Mouse (Mus musculus) bone marrow macrophage, adult 2 months (primary cell): ENCODE measurements at regions not wholly inside any gene's neighbourhood (a gene's known extent, or its start where the extent isn't known, plus 50 kb on each side); places are given as distances from the start of the nearest gene placed in this dataset.

Experiments
- H3K27ac ChIP-seq: 2 replicates; pipeline ENCODE4 v1.5.1; 2012; ENCODE audit warnings: low read depth, low read length; ENCODE audit not compliant: insufficient read depth
- H3K4me1 ChIP-seq: 2 replicates; pipeline ENCODE4 v1.6.1; 2012; ENCODE audit warnings: low read length; ENCODE audit not compliant: control insufficient read depth, insufficient read depth
- H3K4me3 ChIP-seq: 2 replicates; pipeline ENCODE4 v1.5.1; 2012; ENCODE audit warnings: mild to moderate bottlenecking, low read length, moderate library complexity; ENCODE audit not compliant: insufficient read depth
- CTCF ChIP-seq: IDR thresholded peaks from 2 replicates; pipeline ENCODE4 v1.5.1; 2012; ENCODE audit warnings: low read depth, mild to moderate bottlenecking, low read length, moderate library complexity
- POLR2A ChIP-seq: IDR thresholded peaks from 2 replicates; pipeline ENCODE4 v1.6.1; 2012; ENCODE audit warnings: mild to moderate bottlenecking, low read depth, low read length, borderline replicate concordance

DNA sequence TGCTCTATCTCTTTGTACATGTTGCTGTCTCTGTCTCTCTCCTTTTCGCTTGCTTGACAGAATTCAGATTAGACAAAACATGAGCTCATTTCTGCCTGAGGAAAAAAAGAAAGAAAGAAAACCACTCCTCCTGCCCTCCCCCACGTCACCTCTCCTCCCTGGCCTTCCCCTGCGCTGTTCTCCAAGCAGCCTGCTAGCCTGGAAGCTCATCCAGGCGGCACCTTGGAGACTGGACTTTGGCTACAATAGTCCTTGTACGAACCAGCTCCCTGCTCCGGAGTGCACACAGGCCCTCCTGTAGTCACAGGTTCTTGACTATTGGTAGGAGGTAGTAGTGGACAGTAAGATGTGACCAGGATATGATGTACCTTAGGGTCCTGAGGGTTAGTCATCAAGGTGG is 79.4 kb downstream of the Pja1 start:
- H3K4me3 ChIP-seq, result no peak overlapping the region
- H3K4me1 ChIP-seq, result no peaks in the 10 kb centered on the region
- TF ChIP-seq POLR2A (no peak), CTCF (no peak)
- no peak overlapping the region for H3K27ac ChIP-seq

DNA sequence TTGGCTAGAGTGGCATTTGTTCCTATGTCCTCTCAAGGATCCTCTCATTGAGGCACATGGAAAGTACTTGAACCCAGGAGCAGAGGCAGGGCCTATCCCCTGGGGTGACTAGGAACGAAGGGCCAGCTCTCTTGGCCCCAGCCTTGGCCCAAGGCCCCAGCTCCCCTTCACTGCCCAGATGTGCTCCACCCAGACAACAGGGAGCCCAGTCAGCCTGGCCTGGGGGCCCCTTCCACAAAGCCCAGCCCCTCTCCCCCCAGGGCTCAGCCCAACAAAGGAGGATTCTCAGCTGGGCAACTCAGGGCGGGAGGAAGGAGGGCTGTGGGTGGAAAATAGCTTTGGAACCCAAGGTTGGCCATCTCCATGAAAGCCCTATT is 80.6 kb downstream of the Pja1 start:
- no peak overlapping the region for H3K27ac ChIP-seq
- H3K4me1 ChIP-seq, result no peaks in the 10 kb centered on the region
- no peak for TF ChIP-seq CTCF
- TF ChIP-seq POLR2A, result no peak
- H3K4me3 ChIP-seq, result no peak overlapping the region

DNA sequence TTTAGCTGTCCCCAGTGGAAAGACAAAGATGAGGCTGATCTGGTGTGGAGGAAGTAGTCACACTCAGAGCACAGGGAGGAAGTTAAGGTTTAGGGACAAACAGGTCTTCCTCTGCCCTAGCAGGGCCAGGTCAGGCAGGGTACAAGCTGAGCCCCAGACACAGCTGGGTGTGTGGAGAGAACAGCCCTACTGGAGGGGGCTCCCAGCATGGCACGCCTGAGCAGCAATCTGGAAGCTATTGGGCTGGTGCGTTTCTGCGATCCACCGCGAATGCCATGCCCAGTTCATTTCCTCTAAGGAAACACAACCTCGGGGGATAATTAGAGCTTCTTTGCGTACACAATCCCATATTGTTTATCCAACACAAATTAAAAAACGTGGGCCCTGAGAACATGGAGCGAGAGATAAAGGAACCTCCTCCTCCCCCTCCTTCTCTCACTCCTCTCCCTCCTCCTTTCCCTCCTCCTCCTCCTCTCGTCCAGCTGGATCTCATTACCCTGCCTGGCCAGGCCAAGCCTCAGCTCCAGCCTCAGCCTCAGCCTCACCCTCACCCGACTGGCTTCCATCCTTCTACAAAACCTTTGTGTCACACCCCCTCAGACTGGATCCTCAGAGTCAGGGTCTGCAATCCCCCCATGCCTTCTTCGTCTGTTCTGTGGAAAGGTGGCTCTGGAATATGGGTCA is 81.2 kb downstream of the Pja1 start:
- Histone ChIP-seq H3K4me3 (no peak overlapping the region), H3K4me1 (no peaks in the 10 kb centered on the region), H3K27ac (no peak overlapping the region)
- TF ChIP-seq POLR2A, result no peak
- no peak for TF ChIP-seq CTCF

DNA sequence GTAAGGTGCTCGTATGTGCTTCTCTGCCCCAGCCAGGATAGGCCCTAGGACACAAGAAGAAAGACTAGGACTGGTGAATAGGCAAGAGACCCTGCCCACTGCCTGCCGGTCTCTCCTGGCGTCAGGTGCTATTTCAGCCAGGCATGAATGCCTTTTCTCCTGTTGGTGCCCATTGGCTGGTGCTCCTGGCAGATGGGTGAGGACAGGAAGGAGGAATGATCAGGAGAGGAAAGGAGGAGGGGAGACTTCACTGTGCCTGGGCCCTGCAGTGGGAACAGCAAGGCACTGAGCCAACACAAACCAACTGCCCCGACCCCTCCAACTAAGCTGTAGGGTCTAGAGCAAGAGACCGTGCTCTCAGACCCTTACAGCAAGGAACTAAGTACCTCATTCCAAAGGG is 100.4 kb downstream of the Pja1 start:
- TF ChIP-seq POLR2A (no peak), CTCF (no peak)
- Histone ChIP-seq H3K4me3 (no peak overlapping the region), H3K4me1 (no peaks in the 10 kb centered on the region), H3K27ac (no peak overlapping the region)

DNA sequence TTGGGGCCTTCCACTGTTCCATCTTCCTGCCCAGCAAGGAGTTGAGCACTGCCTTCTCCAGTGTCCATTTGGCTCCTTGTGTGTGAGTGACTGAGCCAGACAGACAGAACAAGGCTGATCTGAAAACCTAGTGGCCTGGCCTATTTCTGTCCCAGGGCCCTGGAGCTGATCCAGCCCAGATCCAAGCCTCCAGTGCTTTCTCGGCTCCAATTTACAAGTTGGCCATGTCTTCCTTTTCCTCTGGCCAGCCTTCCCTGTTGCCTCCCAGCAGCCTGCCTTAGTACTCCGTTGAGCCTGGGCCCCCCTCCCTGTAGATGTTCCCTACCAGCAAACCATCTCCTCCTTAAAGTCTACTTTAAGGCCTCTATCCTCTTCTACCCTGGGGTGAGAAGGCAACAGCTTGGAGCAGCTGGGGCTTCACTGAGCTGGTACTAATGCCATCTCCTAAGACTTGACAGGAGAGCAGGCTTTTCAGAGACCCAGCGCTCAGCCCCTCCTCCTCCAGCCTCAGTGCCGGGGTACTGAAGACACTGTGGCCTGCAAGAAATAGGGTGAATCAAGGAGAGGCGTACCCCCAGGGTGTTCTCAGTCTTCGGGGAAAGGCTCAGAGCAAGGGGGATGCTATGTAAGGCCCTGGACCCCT is 101.7 kb downstream of the Pja1 start:
- Histone ChIP-seq H3K4me3 (no peak overlapping the region), H3K27ac (no peak overlapping the region), H3K4me1 (no peaks in the 10 kb centered on the region)
- no peak for TF ChIP-seq CTCF
- TF ChIP-seq POLR2A, result no peak

DNA sequence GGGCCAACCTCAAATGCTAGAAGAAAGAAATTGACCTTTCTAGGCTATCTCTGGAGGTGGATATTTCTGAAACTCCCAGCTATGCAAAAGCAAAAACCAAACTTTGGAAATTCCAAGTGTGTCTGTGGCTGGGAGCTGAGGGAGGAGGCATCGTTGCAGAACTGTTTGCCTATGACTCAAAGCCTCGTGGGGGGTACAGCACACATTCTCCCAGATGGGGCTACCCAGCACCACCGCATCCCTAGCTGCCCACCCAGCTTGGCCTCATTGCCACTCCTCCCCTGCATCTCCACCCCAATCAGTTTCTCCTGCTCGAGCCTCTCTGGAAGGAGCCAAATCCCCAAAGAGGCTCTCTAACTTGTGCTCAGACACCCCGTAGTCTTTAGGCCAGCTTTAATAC is 107.0 kb downstream of the Pja1 start:
- Histone ChIP-seq H3K4me3 (no peak overlapping the region), H3K27ac (no peak overlapping the region), H3K4me1 (no peaks in the 10 kb centered on the region)
- TF ChIP-seq POLR2A (no peak), CTCF (no peak)

DNA sequence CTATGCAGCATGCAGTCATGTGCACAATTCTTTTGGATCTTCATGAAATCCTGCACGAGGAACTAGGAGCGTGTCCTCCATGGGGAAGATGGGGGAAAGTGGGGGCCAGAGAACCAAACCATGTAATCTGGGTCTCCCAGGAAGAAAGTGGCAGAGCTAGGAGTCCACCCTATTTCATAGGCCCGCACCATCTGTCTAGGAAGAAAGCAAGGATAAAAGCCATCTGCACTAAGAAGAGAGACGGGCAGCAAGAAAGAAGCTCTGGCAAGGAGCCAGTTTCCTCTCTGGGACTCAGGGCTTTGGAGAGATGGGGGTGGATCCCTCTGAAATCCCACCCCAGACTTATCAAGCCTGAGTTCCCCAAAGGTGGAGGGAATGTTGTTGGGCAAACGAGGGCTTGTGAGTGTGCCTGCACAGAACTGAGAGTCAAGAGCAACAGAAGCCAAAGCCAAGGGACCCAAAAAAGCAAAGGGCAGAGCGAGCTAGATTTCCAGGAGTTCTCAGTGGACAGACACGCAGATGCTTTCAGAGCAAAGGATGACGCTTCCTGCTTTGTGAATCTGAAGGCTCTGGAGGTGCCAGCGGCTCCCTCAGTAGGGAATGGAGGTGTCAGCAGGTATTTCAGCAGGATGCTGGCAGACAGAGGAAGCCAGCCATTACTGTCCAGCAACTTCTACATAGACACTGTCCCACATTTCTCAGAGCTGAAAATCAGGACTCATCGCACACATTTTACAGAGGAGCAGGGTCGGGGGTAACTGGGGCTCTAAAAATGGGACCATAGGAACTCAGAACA is 110.8 kb downstream of the Pja1 start:
- Histone ChIP-seq H3K4me3 (no peak overlapping the region), H3K4me1 (no peaks in the 10 kb centered on the region), H3K27ac (no peak overlapping the region)
- TF ChIP-seq POLR2A (no peak), CTCF (no peak)

DNA sequence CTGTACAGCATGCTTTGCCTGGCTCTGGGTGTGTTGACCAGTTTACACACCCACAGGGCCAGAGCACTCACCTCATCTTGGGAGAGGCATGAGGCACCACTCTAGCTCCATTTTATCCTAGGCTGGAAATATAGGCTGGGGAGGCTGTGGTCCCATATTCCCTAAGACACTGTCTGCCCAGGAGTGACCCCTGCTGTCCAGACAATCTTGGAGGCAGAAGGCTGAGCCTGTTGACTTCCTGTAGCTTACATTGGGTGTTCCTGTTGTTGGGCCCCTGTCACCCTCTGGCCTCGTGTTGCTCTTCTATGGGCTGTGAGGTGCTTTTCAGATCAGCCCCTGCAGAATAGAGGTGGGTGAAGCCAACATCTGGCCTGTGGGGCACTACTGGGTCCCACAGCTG is 112.3 kb downstream of the Pja1 start:
- TF ChIP-seq CTCF (no peak), POLR2A (no peak)
- H3K4me3 ChIP-seq, result no peak overlapping the region
- no peaks in the 10 kb centered on the region for H3K4me1 ChIP-seq
- H3K27ac ChIP-seq, result no peak overlapping the region

DNA sequence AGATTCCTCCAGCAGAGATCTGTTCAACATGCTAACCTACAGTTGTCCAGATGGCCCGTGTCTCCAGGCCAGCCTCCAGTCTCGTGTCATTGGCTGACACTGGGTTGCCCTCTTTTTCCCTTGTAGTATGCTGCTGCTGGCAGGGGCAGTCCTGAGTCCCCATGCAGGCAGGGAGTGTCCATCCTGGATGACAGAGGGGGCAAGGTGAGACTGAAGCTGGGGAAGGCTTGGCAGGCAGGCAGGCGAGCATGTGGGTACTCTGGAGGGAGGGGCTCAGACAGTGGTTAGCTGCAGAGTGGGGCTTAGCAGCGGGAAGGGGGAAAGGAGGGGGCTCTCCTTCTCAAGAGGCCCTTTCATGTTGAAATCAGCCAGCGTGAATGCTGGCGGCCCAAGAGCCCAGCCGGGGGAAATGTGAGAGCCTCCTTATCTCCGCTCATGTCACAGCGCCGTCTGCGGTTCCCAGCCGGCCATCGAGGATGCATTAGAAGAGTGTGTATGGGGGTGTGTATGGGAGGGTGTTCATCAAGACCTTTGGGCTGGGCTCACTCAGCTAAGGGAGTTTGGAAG is 112.9 kb downstream of the Pja1 start:
- no peak overlapping the region for H3K4me3 ChIP-seq
- no peaks in the 10 kb centered on the region for H3K4me1 ChIP-seq
- no peak overlapping the region for H3K27ac ChIP-seq
- TF ChIP-seq POLR2A (no peak), CTCF (no peak)

DNA sequence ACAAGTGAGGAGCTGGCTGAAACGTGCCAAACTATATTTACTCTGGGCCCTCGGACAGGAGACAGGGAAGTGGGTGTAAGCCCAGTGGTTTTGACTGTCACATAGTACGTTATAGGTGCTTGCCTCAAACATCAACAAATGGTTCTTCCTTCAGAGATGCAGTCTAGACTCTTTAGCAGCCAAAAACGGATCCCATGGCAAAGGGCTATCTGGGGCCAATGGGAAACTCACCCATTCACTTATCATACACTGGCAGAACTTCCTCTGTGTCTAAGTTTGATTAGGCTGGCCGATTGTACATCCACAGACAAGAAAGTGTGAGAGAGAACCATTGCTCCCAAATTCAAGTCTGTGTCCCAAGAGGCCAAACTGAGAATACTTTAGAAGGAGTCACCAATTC is 115.9 kb downstream of the Pja1 start:
- H3K27ac ChIP-seq, result no peak overlapping the region
- TF ChIP-seq POLR2A (no peak), CTCF (no peak)
- no peaks in the 10 kb centered on the region for H3K4me1 ChIP-seq
- H3K4me3 ChIP-seq, result no peak overlapping the region
